Mouse (Mus musculus) embryonic facial prominence, embryonic 10.5 days (tissue): ENCODE data around the gene Siae. TPM values are rescaled to one million over a fixed set of nuclear protein-coding genes. Genes with fewer than 3 reads are reported as not detected.
A peak's percentile ranks its signal among the peaks of the same experiment; 100 is the strongest.

Experiments used
- DNase-seq: peaks from one replicate; pipeline ENCODE4 v3.0.0-alpha.2; 2017; ENCODE audit warnings: low spot score
- H3K27ac ChIP-seq: fragments of 300-500 bp; sonication (generic); replicated peaks from 2 replicates; pipeline ENCODE4 v1.5.1; 2016; ENCODE audit warnings: mild to moderate bottlenecking
- H3K27me3 ChIP-seq: fragments of 300-500 bp; sonication (generic); replicated peaks from 2 replicates; pipeline ENCODE4 v1.6.1; 2016; ENCODE audit warnings: low read depth, mild to moderate bottlenecking; ENCODE audit not compliant: poor library complexity, severe bottlenecking
- H3K36me3 ChIP-seq: fragments of 300-500 bp; sonication (generic); replicated peaks from 2 replicates; pipeline ENCODE4 v1.6.1; 2016; ENCODE audit warnings: mild to moderate bottlenecking, moderate library complexity
- H3K4me1 ChIP-seq: fragments of 300-500 bp; sonication (generic); 2 replicates; pipeline ENCODE4 v1.6.1; 2016
- H3K4me3 ChIP-seq: fragments of 300-500 bp; sonication (generic); 2 replicates; pipeline ENCODE4 v1.5.1; 2016; ENCODE audit warnings: mild to moderate bottlenecking, moderate library complexity
- H3K9me3 ChIP-seq: fragments of 300-500 bp; sonication (generic); 2 replicates; pipeline ENCODE4 v1.6.1; 2016; ENCODE audit warnings: mild to moderate bottlenecking
- WGBS: fragments of 180-500 bp; shearing (Covaris S2); methylation state at CpG from one replicate; pipeline ENCODE4 v1.1.7; 2016; 5-methylcytosine and 5-hydroxymethylcytosine counted together
- polyA plus RNA-seq: library from polyadenylated mRNA; unstranded; fragments of >200 nt; fragmentation: Nextera tagmentation; extraction: Ambion mirVana; gene quantifications from 2 replicates; pipeline ENCODE4 v1.2.1, GENCODE M21; 2016

Siae gene
- polyA plus RNA-seq, 1 experiment from 2014 or later, result 4.8 TPM

DNA sequence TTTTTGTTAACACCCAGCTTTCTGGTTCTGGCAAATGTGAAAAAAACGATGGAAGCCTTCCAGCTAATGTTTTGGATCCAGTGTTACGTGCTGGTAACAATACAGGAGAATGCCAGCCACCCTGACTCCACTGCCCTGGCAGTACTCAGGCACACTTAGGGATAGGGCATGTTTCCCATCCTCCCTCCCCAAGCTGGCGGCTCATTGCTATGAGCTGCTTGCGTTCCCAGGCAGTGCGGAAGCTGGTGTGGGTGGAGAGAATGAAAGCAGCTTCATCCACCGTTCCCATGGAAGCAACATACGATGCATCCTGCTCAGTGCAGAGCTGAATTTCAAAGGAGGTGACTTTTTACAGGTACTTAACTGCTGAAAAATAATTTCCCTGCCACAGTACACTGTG is 70.1 kb downstream of the Siae start:
- Histone ChIP-seq H3K27me3 (no peaks in the 10 kb centered on the region; the same call in 1 of the 2 replicates), H3K9me3 (no peaks in the 10 kb centered on the region), H3K27ac (no peak overlapping the region), H3K36me3 (no peaks in the 10 kb centered on the region), H3K4me1 (peaks cover 11% of the 10 kb centered on the region), H3K4me3 (no peak overlapping the region)
- DNase-seq, result no peak
- WGBS, result 30% methylated on average over 7 of the region's 7 CpGs

- Histone ChIP-seq H3K9me3 (no peaks in the 10 kb centered on the region), H3K36me3 (no peaks in the 10 kb centered on the region), H3K4me3 (no peak overlapping the region), H3K4me1 (peaks cover 11% of the 10 kb centered on the region), H3K27ac (no peak overlapping the region), H3K27me3 (no peaks in the 10 kb centered on the region; the same call in 1 of the 2 replicates)
- no peak for DNase-seq
- WGBS, result 19% methylated on average over 3 of the region's 3 CpGs
These were observed 70.6 kb downstream of the Siae start for GRCm38 (mm10) chr9:37626103-37626567.

DNA sequence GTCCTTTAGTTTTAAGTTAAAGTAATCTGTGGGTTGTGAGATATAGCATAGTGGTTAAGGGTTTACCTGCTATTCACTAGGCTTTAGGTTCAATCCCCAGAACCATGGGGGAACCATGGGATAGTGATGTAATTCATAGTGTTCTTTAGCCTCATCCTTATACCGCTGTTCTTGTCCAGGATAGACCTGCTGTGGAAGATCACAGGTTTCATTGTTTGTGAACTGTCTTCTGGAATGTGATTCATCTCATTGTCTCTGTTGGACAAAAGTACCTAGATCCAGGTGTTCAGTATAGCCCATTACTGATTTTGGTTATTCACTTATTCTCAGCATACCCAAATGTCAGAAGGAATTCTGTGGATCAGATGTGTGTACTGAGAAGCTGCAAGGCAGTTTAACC is 71.8 kb downstream of the Siae start:
- DNase-seq, result no peak
- Histone ChIP-seq H3K27me3 (no peaks in the 10 kb centered on the region; the same call in 1 of the 2 replicates), H3K36me3 (no peaks in the 10 kb centered on the region), H3K27ac (no peak overlapping the region), H3K4me1 (peaks cover 11% of the 10 kb centered on the region), H3K9me3 (no peaks in the 10 kb centered on the region), H3K4me3 (no peak overlapping the region)
- WGBS, result 95% methylated on average over 1 of the region's 1 CpGs

- no peaks in the 10 kb centered on the region; the same call in 1 of the 2 replicates for H3K27me3 ChIP-seq
- H3K36me3 ChIP-seq, result no peaks in the 10 kb centered on the region
- peaks cover 11% of the 10 kb centered on the region for H3K4me1 ChIP-seq
- H3K4me3 ChIP-seq, result no peak overlapping the region
- no peaks in the 10 kb centered on the region for H3K9me3 ChIP-seq
- WGBS, result 57% methylated on average over 4 of the region's 4 CpGs
- H3K27ac ChIP-seq, result no peak overlapping the region
- DNase-seq, result no peak
These were observed 73.1 kb downstream of the Siae start for GRCm38 (mm10) chr9:37628581-37628980.

DNA sequence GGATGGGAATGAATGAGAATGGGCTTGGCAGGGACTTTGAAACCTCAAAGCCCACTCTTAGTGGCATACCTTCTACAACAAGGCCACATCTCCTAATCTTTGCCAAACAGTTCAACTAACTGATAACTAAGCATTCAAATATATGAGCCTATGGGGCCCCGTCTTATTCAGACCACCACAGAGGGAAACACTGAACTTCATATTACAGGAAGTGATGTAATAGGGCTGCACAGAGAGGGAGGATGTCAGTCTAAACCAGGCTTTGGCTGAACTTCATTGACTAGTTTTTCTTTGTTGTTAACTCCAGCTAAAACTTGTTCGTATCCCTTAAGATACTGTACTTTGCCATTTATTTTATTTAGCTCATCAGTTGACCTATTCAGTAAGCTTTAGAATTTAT is 74.4 kb downstream of the Siae start:
- WGBS, result 89% methylated on average over 2 of the region's 2 CpGs
- DNase-seq, result no peak
- H3K9me3 ChIP-seq, result no peaks in the 10 kb centered on the region
- H3K4me3 ChIP-seq, result no peak overlapping the region
- no peaks in the 10 kb centered on the region for H3K36me3 ChIP-seq
- no peaks in the 10 kb centered on the region; the same call in 1 of the 2 replicates for H3K27me3 ChIP-seq
- H3K4me1 ChIP-seq, result peaks cover 11% of the 10 kb centered on the region
- no peak overlapping the region for H3K27ac ChIP-seq

DNA sequence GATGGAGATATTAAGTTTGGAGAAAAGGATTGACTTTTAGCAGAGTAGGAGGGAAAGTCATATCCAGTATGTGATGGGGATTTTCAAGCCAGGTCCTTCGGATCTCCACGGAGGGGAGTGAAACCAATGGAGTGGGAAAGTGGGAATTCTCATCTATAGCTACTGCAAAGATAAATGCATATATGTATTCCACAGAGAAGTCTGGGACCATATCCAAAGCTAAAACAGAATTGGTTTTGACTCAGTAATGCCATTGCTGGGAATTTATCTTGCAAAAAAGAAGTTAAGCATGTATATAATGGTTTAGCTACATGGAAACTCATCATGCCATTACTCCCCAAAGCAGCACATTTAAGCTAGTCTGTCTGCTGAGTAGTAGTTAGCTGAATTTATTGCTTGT is 76.8 kb downstream of the Siae start:
- WGBS, result 83% methylated on average over 2 of the region's 2 CpGs
- no peak overlapping the region for H3K4me3 ChIP-seq
- no peak for DNase-seq
- H3K27me3 ChIP-seq, result no peaks in the 10 kb centered on the region
- H3K4me1 ChIP-seq, result no peaks in the 10 kb centered on the region
- H3K9me3 ChIP-seq, result no peaks in the 10 kb centered on the region
- H3K27ac ChIP-seq, result no peak overlapping the region
- no peaks in the 10 kb centered on the region for H3K36me3 ChIP-seq

- H3K4me3 ChIP-seq, result no peak overlapping the region
- H3K36me3 ChIP-seq, result no peaks in the 10 kb centered on the region
- H3K27ac ChIP-seq, result no peak overlapping the region
- WGBS, result 87% methylated on average over 3 of the region's 3 CpGs
- no peaks in the 10 kb centered on the region for H3K9me3 ChIP-seq
- no peak for DNase-seq
- H3K27me3 ChIP-seq, result no peaks in the 10 kb centered on the region
- no peaks in the 10 kb centered on the region for H3K4me1 ChIP-seq
These were observed 78.8 kb downstream of the Siae start for GRCm38 (mm10) chr9:37634269-37634668.

GRCm38 (mm10) chr9:37636335-37636734 is 80.8 kb downstream of the Siae start:
- Histone ChIP-seq H3K36me3 (no peaks in the 10 kb centered on the region), H3K4me1 (no peaks in the 10 kb centered on the region), H3K9me3 (no peaks in the 10 kb centered on the region), H3K27ac (no peak overlapping the region), H3K27me3 (no peaks in the 10 kb centered on the region), H3K4me3 (no peak overlapping the region)
- WGBS, result 19% methylated on average over 7 of the region's 7 CpGs
- peak; percentile 67 for DNase-seq

GRCm38 (mm10) chr9:37636800-37637542 is 81.5 kb downstream of the Siae start:
- Histone ChIP-seq H3K4me1 (no peaks in the 10 kb centered on the region), H3K4me3 (no peak overlapping the region), H3K9me3 (no peaks in the 10 kb centered on the region), H3K27ac (no peak overlapping the region), H3K36me3 (no peaks in the 10 kb centered on the region), H3K27me3 (no peaks in the 10 kb centered on the region)
- DNase-seq, result no peak
- WGBS, result 72% methylated on average over 6 of the region's 6 CpGs

GRCm38 (mm10) chr9:37638721-37639120 is 83.2 kb downstream of the Siae start:
- Histone ChIP-seq H3K9me3 (no peaks in the 10 kb centered on the region), H3K4me1 (no peaks in the 10 kb centered on the region), H3K27me3 (no peaks in the 10 kb centered on the region), H3K4me3 (no peak overlapping the region), H3K36me3 (no peaks in the 10 kb centered on the region), H3K27ac (no peak overlapping the region)
- 79% methylated on average over 3 of the region's 3 CpGs for WGBS
- DNase-seq, result no peak

DNA sequence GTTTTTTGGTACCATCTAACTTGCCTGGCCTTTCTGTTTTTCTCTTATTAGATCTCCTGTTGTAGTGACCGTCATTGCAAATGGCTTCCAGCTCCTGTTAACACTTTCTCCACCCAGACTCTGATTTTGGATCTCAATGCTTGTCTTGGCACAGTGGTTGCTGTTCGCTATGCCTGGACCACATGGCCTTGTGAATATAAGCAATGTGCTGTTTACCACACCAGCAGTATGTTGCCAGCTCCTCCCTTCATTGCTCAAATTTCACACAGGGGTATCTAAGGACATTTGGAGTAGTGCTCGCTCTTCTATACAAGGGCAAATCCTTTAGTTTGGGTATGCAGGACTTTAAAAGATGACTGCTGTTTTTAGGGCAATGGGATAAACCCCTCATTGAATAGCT is 90.7 kb downstream of the Siae start:
- 80% methylated on average over 3 of the region's 3 CpGs for WGBS
- Histone ChIP-seq H3K9me3 (no peaks in the 10 kb centered on the region), H3K4me3 (no peak overlapping the region), H3K36me3 (peaks cover 45% of the 10 kb centered on the region), H3K4me1 (no peaks in the 10 kb centered on the region), H3K27ac (no peak overlapping the region), H3K27me3 (no peaks in the 10 kb centered on the region)
- DNase-seq, result no peak

- peaks cover 80% of the 10 kb centered on the region for H3K36me3 ChIP-seq
- H3K27me3 ChIP-seq, result no peaks in the 10 kb centered on the region
- peaks cover 6% of the 10 kb centered on the region; the same call in 1 of the 2 replicates for H3K4me1 ChIP-seq
- H3K27ac ChIP-seq, result no peak overlapping the region
- no peak overlapping the region for H3K4me3 ChIP-seq
- no peaks in the 10 kb centered on the region for H3K9me3 ChIP-seq
- WGBS, result 95% methylated on average over 5 of the region's 5 CpGs
- no peak for DNase-seq
These were observed 95.1 kb downstream of the Siae start for GRCm38 (mm10) chr9:37650639-37651038.

- no peak overlapping the region for H3K4me3 ChIP-seq
- H3K36me3 ChIP-seq, result peaks cover 59% of the 10 kb centered on the region
- DNase-seq, result no peak
- H3K27ac ChIP-seq, result no peak overlapping the region
- H3K4me1 ChIP-seq, result peaks cover 17% of the 10 kb centered on the region
- no peaks in the 10 kb centered on the region for H3K27me3 ChIP-seq
- WGBS, result 85% methylated on average over 5 of the region's 5 CpGs
- no peaks in the 10 kb centered on the region for H3K9me3 ChIP-seq
These were observed 98.3 kb downstream of the Siae start for GRCm38 (mm10) chr9:37653836-37654235.
